In genomic region chr12:81532316-81533028, GRCm38 (mm10) we compare ENCODE assay signal across 8 mouse cellular contexts. TPM values are rescaled to one million over a fixed set of nuclear protein-coding genes. Genes with fewer than 3 reads are reported as not detected.
DNase-seq lines count a peak whose midpoint lies in the region; ATAC-seq lines count a peak whose summit lies in the region.

Gene Gm20498 (minus strand): TSS chr12:81532905.
Gene Synj2bp (minus strand): TSS chr12:81532911.

- under 1% methylated on average over 45 of the region's 46 CpGs for WGBS in lung, embryonic 16.5 days

- DNase-seq in MEL-GATA-1-ER (ENCODE audit: extremely low read depth, low read depth): peak; percentile 74
- peak; percentile 84 for DNase-seq in cerebellum, adult 8-10 months
- DNase-seq in forelimb bud, embryonic 11.5 days (ENCODE audit: low read depth, low spot score): peak; percentile 83
- DNase-seq in layer of hippocampus, adult 9-10 months (ENCODE audit: low spot score): peak; percentile 63
- peak; percentile 64 for DNase-seq in ovary, postnatal 10 days (ENCODE audit: low spot score)
- peak; percentile 78 to 80 for DNase-seq in thymus, postnatal 10 days (ENCODE audit: low spot score in 2 of 2)

- H3K36me3 ChIP-seq in lung, embryonic 16.5 days (ENCODE audit: control insufficient read depth, insufficient read depth, low read length): no peaks in the 10 kb centered on the region

- H3K27me3 ChIP-seq in lung, embryonic 16.5 days (ENCODE audit: control insufficient read depth, insufficient read depth, low read depth, low read length): no peaks in the 10 kb centered on the region

- peak within 1 kb of the TSS; percentile 66 for H3K27ac ChIP-seq in lung, embryonic 16.5 days (ENCODE audit: low read length)

- peak within 1 kb of the TSS; percentile 93 for H3K4me3 ChIP-seq in lung, embryonic 16.5 days (ENCODE audit: low read length)

- ATAC-seq in hematopoietic stem cell, adult 5-6 weeks (replicated peaks in 1 of 2; ENCODE audit: insufficient read depth in 1 of 2, low FRiP score in 2 of 2, low TSS enrichment in 1 of 2, low read depth in 1 of 2, poor library complexity in 2 of 2, severe bottlenecking in 2 of 2): peak; percentile 89 to 93
- peak; percentile 97 for ATAC-seq in lung, embryonic 16.5 days (ENCODE audit: low read depth)

- H3K4me1 ChIP-seq in lung, embryonic 16.5 days (replicated peaks; ENCODE audit: control insufficient read depth, insufficient read depth, low read length): no peaks in the 10 kb centered on the region; the same call in 1 of the 2 replicates

- peak within 1 kb of the TSS; percentile 66 for H3K4me2 ChIP-seq in lung, embryonic 16.5 days (ENCODE audit: low read depth, low read length)

- no peaks in the 10 kb centered on the region for H3K9me3 ChIP-seq in lung, embryonic 16.5 days (ENCODE audit: control insufficient read depth, low read length)

- peak within 1 kb of the TSS; percentile 90 for H3K9ac ChIP-seq in lung, embryonic 16.5 days (ENCODE audit: low read length)

RNA-seq across cellular contexts. Expression of gene Gm20498, which starts in this region (rescaled TPM):
- total RNA-seq in hematopoietic stem cell, adult 5-6 weeks (2017): 38.6 and 96.7 TPM in 2 replicates
- polyA plus RNA-seq in lung, embryonic 16.5 days (2015; fragmentation: Nextera tagmentation; extraction: Ambion mirVana): 25.3 and 27.6 TPM in 2 replicates

RNA-seq across cellular contexts. Expression of gene Synj2bp, which starts in this region (rescaled TPM):
- total RNA-seq in hematopoietic stem cell, adult 5-6 weeks (2017): 57.7 and 61.4 TPM in 2 replicates
- 34.6 and 41.6 TPM in 2 replicates for polyA plus RNA-seq in lung, embryonic 16.5 days (2015; fragmentation: Nextera tagmentation; extraction: Ambion mirVana)

Comparison
In these comparisons a context has a peak if more than half of its experiments do, and no peak if none do; other contexts are left out.
1. Peak in every context shown above with its lines: DNase-seq, ATAC-seq, H3K4me3 ChIP-seq and H3K27ac ChIP-seq.